Mouse (Mus musculus) liver, embryonic 14.5 days (tissue): ENCODE data around the gene Dync2h1.

ENCODE experiments used
- CTCF ChIP-seq: IDR thresholded peaks from 2 replicates; pipeline ENCODE4 v1.5.1; 2016; ENCODE audit warnings: antibody characterized with exemption, low read depth, control low read depth
- EP300 ChIP-seq: IDR thresholded peaks from 2 replicates; pipeline ENCODE4 v1.6.1; 2016; ENCODE audit warnings: antibody characterized with exemption, low read depth

DNA sequence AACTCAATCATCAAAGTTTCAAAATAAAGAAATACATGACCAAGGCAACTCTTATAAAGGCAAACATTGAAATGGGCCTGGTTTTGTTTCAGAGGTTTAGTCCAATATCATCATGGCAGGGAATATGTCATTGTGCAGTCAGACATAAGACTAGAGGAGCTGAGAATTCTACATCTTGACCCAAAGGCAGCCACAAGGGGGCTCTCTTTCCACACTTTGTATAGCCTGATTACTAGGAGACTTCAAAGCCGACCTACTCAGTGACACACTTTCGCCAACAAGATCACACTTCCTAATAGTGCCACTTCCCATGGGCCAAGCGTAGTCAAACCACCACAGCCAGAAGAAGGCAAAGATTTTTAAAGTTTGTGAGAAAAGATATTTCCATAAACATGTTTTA lies 133.7 kb downstream of the Dync2h1 start:
- peak; percentile 45; the same call in 1 of the 2 replicates for TF ChIP-seq CTCF
- TF ChIP-seq EP300, result no peak
